Mouse (Mus musculus): ENCODE results near the gene Nos1ap.

The Nos1ap gene

DNA sequence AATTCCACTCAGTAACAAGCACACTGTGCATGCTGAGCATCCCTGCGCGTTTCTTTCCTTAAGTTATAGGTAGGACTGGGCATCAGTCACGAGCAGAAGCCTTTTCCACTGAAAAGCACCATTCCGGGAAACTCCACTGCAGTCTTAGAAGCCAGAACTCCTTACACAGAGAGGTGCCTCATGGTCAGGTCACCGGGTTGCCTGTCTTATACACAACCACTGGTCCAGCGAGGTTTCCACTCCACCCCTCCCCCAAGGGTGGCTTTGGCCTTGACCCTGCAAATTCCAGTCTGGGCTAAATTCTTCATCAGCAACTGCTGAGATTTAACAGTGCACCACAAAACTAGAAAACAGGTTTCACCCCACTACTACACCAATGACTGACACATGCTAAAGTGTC lies 1.3 kb downstream of the Nos1ap start:
- DNase-seq (ENCODE audit: low read depth): no peak

DNA sequence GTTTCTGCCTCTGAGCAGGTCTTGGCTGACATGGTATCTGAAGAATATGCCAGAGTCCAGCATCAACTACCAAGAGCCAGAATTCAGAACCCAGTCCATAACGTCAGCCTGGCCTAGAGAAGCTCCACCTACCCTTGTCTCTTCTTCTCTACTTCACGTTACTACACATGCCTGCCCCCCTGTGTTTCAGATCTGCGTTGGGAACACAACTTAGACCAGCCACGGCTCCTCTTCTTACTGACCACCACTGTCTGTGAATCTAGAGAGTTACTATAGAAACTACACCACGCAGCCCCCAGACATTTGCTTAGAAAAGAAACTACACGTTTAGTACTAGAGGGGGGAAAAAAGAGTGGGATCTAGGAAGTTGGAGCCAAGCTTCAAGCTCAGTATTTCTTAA lies 2.9 kb downstream of the Nos1ap start:
- DNase-seq (ENCODE audit: low read depth): no peak

DNA sequence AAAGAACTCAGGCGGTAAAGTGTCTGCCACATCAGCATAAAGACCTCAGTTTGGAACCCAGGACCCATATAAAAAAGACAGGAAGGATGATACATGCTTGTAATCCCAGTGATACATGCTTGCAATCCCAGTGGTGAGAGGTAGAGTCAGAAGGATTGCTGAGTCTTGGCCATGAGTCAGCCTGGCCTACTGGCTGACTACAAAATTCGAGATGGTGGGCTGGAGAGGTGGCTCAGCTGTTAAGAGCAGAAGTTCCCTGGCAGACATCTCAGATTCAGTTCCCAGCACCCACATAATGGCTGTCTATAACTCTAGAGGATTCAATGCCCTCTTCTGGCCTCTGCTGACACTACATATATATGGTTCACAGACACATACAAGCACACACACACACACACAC lies 5.7 kb downstream of the Nos1ap start:
- DNase-seq (ENCODE audit: low read depth): no peak

DNA sequence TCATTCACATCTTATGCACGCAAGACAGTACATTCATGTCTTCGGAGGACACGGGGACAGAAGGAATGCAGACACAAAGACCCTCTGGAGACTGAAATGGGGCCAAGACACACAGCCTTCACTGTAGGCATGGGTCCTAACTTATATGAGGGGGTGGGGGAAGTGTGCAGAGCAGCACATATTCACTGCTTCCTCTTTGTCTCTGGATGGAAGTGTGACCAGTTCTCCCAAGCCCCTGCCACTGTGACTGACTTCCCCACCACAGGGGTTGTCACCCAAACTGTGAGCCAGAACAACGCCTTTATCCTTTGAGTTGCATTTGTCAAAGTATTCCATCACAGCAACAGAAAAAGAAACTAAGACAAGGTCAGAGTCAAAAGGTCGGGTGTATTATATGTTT lies 7.3 kb downstream of the Nos1ap start:
- DNase-seq (ENCODE audit: low read depth): no peak

DNA sequence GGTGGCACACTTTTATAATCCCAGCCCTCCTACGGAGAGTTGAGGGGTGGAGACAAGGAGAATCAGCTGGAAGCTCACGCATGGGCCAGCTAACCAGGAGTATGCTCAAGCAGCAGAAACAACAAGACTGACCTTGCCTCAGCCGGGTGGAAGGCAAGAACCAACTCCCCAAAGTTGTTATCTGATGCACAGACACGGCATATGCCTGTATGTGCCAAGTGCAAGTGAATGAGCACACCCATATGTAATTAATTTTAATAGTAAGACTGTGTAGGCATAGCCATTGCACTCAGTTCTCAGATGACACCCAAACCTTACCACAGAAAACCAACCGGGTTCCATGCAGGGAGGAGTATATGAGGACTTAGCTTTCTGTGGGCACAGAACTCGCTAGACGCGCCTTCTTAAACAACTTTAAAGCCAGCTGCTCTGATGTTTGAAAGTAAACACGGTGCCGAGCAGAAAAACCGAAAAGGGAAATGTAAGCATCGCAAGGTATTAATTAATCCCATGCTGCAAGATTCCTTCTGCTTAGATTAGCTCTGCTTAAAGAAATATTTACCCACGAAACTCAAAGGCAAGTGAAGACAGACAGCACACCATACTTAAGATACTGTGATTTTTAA lies 9.1 kb downstream of the Nos1ap start:
- no peak for DNase-seq (ENCODE audit: low read depth)

DNA sequence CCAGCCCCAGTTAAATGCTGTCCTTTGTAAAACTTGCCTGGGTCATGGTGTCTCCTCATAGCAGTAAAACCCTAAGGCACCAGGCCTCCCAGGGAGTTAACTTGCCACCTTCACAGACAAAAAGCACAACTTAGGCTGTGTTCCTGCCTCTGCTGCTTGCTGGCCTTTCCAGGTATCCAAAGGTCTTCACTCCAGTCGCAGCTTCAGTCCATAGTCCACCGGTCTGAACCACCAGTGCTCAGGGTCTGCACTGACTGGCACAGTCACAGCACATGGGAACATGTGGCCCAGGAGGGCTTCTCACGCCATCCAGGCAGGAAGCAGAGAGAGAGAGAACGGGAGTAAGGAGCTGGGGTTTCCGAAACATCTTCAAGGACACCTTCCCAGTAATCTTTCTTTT lies 10.2 kb downstream of the Nos1ap start:
- no peak for DNase-seq (ENCODE audit: low read depth)

DNA sequence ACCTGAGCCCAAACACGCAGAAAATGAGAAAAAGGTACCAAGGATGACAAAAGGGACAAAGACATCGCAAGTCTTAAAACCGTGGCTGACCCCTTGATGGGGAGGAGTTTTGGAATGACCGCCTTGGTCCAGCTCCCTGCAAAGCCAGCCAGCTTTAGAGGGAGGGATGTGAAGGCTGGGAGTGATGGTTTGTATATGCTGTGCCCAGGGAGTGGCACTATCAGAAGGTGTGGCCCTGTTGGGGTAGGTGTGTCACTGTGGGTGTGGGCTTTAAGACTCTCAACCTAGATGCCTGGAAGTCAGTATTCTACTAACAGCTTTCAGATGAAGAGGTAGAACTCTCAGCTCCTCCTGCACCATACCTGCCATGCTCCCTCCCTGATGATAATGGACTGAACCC lies 10.6 kb downstream of the Nos1ap start:
- no peak for DNase-seq (ENCODE audit: low read depth)

DNA sequence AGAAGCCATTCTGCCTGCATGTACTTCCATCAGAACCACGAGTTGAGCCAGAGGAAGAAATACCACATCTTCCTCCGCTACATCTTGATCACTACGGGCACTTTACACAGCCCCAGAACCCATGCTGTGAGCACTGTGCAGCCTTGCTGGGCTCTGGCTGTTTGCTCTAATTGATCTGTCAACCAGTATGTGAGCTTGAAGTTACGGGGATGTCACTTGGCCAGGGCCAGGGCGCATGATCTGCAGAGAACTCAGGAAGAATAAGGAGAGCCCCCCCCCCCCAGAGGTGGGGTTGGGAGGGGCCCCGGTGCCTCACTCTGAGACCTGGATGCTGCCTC lies 13.0 kb downstream of the Nos1ap start:
- no peak for DNase-seq (ENCODE audit: low read depth)

DNA sequence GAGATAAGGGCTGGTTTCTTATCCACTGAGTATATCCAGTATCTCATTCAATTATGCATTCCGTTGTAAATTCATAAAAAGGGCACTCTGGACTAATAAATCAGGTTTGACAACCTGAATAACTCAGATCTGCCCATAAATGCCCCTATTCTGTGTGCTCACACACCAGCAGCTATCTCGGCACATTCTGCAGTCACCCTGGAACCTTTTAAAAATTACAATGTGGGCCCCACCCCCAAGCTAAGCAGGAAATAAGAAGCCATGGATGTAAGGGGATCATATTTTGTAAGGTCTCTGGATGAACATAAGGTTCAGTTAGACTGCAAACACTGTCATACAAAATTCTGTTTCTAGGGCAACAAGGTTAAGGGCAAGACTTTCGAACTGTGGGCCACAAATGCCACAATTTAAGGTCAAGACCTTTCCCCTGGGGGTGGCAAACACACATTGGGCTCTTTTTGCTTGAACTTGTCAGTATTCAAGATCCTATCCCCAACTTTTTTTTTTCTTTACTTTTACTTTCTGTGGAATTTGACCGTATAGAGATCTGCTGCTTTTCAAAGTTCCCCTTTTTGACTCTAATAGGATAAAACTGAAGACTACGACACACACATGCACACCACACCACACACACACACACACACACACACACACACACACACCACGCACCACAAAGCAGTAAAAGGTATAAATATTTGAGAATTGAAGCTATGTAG lies 13.5 kb downstream of the Nos1ap start:
- no peak for DNase-seq (ENCODE audit: low read depth)

DNA sequence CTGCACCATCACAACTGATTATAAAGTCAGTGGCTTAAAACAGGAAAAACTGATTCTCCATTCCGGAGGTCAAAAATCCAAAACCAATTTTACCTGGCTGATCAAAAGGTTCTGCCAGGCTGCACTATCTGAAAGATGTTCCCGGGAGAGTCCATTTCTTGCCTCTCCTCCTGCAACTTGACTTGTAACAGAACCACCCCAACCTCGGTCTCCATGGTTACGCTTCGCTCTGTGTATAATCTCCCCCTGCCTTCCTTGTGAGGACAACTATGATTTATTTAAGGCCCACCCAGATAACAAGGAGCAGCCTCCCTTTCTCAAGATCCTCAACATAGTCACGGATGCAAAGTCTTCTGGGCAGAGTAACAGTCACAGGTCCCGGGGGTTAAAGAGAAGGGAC lies 16.5 kb downstream of the Nos1ap start:
- no peak for DNase-seq (ENCODE audit: low read depth)

DNA sequence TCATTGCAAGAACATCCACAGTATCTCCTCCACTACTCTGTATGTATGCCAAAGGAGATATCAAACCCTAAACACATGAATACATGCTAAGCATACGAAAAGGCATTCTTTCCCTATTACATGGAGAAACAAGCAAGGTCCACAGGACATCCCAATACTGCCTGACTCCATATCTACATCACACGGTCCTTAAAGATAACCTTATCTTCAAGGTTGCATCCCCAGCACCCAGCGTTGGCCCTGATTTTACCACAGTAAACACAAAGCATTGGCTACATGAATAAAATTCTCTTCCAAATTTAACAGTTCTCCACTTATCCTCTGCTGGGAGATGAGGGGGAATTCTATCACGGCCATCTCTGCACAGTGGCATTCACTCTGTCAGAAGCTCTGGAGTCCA lies 22.7 kb downstream of the Nos1ap start:
- no peak for DNase-seq (ENCODE audit: low read depth)

DNA sequence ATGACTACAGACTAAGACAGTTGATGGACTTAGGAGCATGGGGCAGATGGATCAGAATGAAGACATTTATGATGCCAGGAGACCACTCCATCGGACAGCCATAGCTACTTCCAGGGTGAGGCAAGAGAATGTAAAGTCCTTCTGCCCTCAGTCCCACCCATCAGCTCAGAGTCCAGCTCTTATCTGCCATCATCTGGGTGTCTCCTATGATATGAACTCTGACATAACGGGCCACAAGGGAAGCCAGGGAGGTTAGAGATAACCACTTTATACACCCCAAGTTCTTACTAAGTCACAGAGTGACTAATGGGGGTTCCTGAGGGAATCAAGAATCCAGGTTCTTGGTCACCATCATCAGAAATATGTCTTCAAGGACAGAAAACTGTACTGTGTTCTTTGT lies 23.1 kb downstream of the Nos1ap start:
- no peak for DNase-seq (ENCODE audit: low read depth)

DNA sequence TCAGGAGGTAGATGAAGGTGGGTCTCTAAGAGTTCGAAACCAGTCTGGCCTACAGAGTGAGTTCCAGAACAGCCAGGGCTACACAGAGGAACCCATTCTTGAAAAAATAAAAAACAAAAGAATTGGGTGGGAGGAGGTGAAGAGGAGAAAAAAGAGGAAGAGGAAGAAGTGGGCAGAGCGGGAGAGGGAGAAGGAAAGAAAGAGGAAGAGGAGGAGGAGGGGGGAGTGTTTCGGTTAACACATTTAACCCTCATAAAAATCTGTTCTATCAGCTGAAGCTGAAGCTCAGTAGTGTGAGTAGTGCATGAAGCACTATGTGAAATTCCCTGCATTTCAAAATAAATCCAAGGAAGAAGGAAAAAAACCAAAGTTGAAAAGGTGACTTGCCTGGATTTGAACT lies 24.7 kb downstream of the Nos1ap start:
- no peak for DNase-seq (ENCODE audit: low read depth)

DNA sequence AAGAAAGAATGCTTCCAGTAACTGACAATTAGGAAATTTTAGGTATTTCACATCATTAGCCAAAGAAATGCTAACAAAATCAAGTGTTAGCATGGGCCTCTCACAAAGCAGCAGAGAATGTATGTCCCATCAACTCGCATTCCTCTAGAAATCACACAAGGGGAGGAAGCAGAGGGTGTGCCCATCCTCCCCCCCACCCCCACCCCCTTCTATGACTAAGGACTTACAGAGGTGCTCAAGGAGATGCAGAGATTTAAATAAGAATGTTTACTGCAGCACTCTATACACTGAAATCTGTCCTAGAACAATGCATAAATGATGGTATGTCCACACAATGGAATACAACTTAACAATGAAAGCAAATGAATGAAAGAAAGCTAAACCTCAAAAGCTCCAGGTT lies 27.2 kb downstream of the Nos1ap start:
- DNase-seq (ENCODE audit: low read depth): no peak

DNA sequence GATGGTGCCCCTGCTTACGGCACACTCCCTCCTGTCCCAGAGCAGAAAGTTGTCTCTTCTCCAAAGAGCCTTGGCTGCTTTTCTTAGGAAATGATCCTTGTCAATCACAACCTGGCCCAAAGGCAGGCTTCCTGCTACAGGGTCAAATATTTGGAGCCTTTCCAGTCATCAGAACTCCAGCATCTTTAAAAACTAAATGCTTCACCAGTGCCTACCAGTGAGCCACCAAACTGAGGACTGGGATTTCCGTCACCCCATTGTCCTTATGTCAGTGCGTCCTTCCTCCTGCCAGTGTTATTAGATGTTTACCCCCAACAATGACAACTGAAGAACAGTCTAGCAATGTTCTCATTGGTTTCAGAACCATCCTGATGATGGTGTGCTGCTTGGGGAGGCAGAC lies 28.9 kb downstream of the Nos1ap start:
- DNase-seq (ENCODE audit: low read depth): no peak

DNA sequence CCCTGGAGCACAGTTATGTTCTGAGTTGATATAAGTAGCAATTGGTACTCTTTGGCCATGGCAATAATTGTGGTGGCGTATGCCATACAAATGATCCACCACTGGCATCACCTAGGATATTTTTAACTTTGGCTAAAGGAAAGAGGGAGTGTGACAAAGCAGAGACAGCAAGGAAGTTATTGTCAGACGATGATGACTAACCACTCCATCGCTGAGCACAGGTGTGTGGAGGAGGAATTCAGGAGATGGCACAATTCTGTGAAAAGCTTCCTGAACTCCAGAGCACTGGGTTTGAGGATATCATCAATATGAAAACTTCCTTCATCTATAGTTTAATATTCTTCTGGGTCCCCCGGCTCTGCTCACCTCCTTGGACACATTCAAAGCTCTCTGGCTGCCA lies 31.7 kb downstream of the Nos1ap start:
- DNase-seq (ENCODE audit: low read depth): no peak

DNA sequence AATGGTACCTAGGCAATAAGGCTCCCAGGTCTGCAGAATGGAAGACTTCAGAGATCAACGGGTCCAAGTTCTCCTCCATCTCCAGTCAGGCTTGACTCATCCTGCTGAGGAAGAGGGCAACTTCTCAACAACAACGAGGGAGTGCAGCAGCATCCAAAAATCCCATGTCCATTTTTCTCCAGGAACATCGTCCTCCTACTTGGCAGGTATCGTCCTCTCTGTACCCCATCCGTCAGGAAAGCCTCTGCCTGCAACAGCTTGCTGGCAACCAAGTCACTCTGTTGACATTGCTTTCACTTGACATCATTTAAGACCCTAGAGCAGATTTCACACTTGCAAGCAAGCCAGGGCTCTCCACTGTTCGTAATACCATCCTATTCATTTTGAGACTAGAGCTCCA lies 33.0 kb downstream of the Nos1ap start:
- DNase-seq (ENCODE audit: low read depth): no peak

DNA sequence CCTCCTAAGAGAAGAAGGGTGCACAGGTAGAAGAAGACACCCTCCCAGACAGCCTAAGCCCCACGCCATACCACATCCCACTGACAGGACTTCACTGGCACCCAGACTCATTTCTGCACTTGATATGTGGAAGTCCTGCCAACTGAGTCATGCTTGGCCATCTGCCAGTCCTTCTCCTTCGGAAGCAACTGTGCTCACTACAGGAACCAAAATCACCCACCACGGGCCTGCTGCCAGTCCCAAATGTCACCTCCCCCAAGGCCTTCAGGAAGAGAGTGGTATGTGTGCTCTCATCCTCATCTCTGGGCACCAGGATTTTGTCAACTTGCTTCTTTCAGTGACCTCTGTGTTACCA lies 34.7 kb downstream of the Nos1ap start:
- DNase-seq (ENCODE audit: low read depth): peak; percentile 72

DNA sequence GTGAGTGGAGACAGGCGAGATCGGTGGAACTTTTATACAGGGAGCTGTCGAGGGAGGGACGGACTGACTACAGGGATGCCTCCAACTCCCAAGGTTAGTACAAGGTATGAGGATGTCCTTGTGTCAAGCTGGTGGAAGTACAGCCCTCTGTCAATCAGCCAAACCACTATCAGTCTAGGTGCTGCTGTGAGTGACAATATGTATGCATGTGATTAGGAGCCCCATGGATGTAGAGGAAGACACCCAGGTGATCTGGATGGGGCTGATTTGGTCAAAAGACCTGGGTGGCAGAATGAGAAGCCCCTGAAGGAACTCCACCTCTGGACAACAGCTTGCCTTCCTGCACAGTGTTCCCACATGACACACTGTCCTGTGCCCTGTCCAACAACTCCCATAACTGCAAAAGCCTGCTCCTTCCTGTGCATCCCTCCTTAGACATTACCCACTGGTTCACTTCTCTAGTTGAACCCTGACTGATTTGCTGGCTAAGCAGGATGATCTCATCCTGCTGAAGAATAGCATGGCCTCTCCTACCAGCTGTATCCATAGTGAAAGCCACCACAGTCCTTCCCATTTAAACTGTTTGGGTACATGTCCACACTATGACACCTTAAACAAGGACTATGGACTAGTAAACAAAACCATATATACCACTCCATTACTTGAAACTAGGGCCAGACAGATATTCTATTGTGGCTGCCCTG lies 35.3 kb downstream of the Nos1ap start:
- no peak for DNase-seq (ENCODE audit: low read depth)

DNA sequence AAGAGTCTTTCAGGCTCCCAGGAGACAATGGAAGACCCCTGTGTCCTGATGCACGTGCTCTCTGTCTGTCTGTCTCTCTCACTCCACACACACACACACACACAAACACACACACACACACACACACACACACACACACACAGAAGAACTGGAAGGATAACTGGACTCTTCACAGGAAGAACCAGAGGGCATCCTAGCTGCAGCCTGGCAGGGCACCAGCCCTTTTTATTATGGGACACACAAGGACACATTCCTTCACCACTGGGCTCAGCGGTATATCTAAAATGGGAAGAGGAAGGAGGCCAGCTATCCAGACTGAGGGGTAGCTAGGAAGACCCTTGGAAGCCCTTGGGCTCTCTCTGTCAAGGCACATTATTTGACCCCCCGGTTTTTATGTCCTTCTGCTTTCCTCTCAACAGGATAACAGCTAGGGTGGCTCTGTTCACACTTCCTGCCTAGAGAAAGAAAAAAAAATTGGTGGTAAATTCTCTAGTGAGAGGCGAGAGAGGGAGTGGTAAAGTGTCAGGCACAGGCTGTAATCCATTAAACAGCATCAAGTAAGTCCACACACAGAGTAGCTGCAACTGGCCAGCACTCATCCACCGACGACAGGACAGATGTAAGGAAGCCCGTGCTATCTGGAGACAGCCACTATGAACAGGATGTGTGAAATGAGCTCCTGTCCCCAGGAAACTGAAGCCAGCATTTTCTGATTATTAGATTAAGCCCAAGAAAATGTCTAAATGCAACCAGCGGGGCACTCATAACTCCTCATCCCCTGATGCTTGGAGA lies 38.8 kb downstream of the Nos1ap start:
- no peak for DNase-seq (ENCODE audit: low read depth)

DNA sequence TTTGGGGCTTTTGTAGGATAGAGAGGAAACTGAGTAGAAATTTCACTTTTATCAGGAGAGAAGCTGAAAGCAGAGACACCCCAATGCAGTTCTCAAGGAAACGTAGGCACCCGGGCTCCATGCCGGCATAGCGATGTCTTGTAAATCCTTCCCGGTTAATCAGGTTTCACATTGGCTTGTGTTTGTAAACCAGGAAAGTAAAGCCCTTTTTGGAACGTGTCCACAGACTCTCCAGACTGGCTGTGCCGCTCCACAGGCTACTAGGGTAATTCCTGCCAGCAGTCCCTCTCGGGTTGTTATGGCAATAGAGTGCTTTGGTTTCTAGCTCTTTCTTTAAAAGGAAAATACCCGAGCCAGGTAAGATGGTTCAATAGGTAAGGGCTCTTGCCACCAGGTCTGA lies 40.6 kb downstream of the Nos1ap start:
- no peak for DNase-seq (ENCODE audit: low read depth)

DNA sequence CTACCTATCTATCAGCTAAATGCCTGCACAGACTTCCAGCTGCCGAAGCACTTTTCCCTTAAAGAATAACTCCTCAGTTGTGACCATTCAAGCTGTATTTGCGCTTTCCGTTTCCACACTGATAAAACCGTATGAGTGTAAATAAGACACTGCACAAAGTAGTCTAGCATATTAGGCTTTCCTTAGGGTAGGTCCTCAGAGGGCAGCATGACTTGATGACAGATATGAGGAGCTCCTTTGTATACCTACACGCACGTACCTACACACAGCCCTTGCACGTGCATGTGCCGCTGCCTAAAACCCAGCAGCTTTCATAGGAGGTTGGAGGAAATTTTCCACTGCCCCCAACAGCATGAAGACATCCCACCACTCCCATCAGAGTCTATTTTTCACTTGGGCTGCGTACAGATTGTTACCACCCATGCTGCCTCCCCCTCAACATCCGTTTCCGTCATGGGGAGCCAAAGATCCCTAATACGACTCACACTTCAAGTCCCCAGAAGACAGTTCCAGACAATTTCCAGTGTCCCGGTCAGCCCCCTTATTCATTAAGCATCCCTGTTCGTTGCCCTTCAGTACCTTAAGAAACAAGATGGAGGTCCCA lies 41.4 kb downstream of the Nos1ap start:
- no peak for DNase-seq (ENCODE audit: low read depth)

DNA sequence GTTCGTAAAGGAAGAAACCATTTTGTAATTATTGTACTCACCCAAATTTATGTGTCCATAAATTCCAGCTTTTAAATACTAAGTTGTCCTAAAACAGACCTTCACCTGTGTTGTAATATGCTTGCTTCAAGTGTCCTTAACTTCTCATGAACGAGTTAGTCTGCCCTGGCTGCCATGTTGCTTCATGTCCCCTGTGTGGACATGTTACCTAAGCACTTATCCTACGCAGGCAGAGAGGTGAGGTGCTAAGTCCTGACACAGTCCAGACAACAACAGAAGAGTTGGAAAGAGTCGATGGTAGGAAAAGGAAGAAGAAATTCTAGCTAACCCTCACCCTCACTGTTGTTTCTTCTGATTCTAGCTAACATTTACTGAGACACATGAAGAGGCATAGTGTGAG lies 43.4 kb downstream of the Nos1ap start:
- no peak for DNase-seq (ENCODE audit: low read depth)
